Mouse (Mus musculus) stomach, postnatal 0 days (tissue): ENCODE data around the gene Ankfn1.

Source experiments
- CTCF ChIP-seq: IDR thresholded peaks from 2 replicates; pipeline ENCODE4 v1.5.1; 2016; ENCODE audit warnings: antibody characterized with exemption, low read depth, mild to moderate bottlenecking, moderate library complexity
- EP300 ChIP-seq: optimal IDR thresholded peaks from 2 replicates; pipeline ENCODE3; 2016; ENCODE audit warnings: antibody characterized with exemption

- TF ChIP-seq CTCF (no peak), EP300 (no peak)
These were observed 374.0 kb downstream of the Ankfn1 start for GRCm38 (mm10) chr11:89403436-89403835.
